Mouse (Mus musculus): ENCODE results near the gene Pmepa1. TPM values are rescaled to one million over a fixed set of nuclear protein-coding genes. Genes with fewer than 3 reads are reported as not detected.

The Pmepa1 gene
- total and polyA plus RNA-seq, 3 experiments, result 0.05 TPM; not detected in 2

- ATAC-seq (ENCODE audit: extremely low read depth, insufficient number of reproducible peaks, low FRiP score, poor library complexity, severe bottlenecking) (no peak), DNase-seq (ENCODE audit: low spot score) (no peak)
- H3K36me3 ChIP-seq (replicated peaks), result no peaks in the 10 kb centered on the region
- no peak for TF ChIP-seq TAL1 (conservative IDR thresholded peaks at IDR 0.05; ENCODE audit: low read depth, low read length)
- no peak for TF ChIP-seq POLR2AphosphoS5 (IDR thresholded peaks at IDR 0.05; ENCODE audit: insufficient replicate concordance, low read depth, low read length)
- TF ChIP-seq GATA2 (IDR thresholded peaks at IDR 0.05; ENCODE audit: borderline replicate concordance, low read depth, low read length), result no peak
- no peak for TF ChIP-seq GATA1 (IDR thresholded peaks at IDR 0.05; ENCODE audit: borderline replicate concordance, low read length)
- TF ChIP-seq CTCF (IDR thresholded peaks at IDR 0.05; ENCODE audit: low read depth, low read length), result no peak
- H3K27me3 ChIP-seq (ENCODE audit: insufficient read depth, low read length), result no peaks in the 10 kb centered on the region
- H3K4me3 ChIP-seq (ENCODE audit: low read depth, low read length), result no peak overlapping the region
- H3K9me3 ChIP-seq (replicated peaks), result peaks cover 94% of the 10 kb centered on the region
- no peaks in the 10 kb centered on the region for H3K4me1 ChIP-seq (ENCODE audit: insufficient read depth, low read depth, low read length)
Measured at GRCm38 (mm10) chr2:173174569-173174968, 101.8 kb downstream of the Pmepa1 start.

Other genes starting within 250 kb of the Pmepa1 start
- gene Ctcfl, start 157.0 kb downstream of the Pmepa1 start, total RNA-seq (2014; fragmentation: Nextera tagmentation), result not detected in 2 replicates
- gene Ctcfl, start 157.0 kb downstream of the Pmepa1 start, total RNA-seq (2017), result not detected in 2 replicates
- gene Ctcfl, start 157.0 kb downstream of the Pmepa1 start, polyA plus RNA-seq (2012), result not detected in 2 replicates
- not detected in 2 replicates for gene Pck1, start 123.5 kb downstream of the Pmepa1 start, total RNA-seq (2014; fragmentation: Nextera tagmentation)
- 0.11 TPM in 1 of 2 replicates, not detected in the other for gene Pck1, start 123.5 kb downstream of the Pmepa1 start, total RNA-seq (2017)
- not detected in 2 replicates for gene Pck1, start 123.5 kb downstream of the Pmepa1 start, polyA plus RNA-seq (2012)
- not detected in 2 replicates for gene Zbp1, start 57.6 kb downstream of the Pmepa1 start, total RNA-seq (2014; fragmentation: Nextera tagmentation)
- 0.11 TPM in 1 of 2 replicates, not detected in the other for gene Zbp1, start 57.6 kb downstream of the Pmepa1 start, total RNA-seq (2017)
- gene Zbp1, start 57.6 kb downstream of the Pmepa1 start, polyA plus RNA-seq (2012), result not detected in 2 replicates
- not detected in 2 replicates for gene 1700021F07Rik, start 246.1 kb upstream of the Pmepa1 start, total RNA-seq (2014; fragmentation: Nextera tagmentation)
- not detected in 2 replicates for gene 1700021F07Rik, start 246.1 kb upstream of the Pmepa1 start, total RNA-seq (2017)
- not detected in 2 replicates for gene 1700021F07Rik, start 246.1 kb upstream of the Pmepa1 start, polyA plus RNA-seq (2012)